Mouse (Mus musculus) neural tube, embryonic 10.5 days (tissue): Measurements from ENCODE around the gene Edf1.
A peak's percentile ranks its signal among the peaks of the same experiment; 100 is the strongest.

Experiments
- DNase-seq: peaks from one replicate; pipeline ENCODE4 v3.0.0-alpha.2; 2017; ENCODE audit warnings: low spot score; ENCODE audit errors: extremely low spot score

The Edf1 gene

GRCm38 (mm10) chr2:25581901-25582301 lies 24.3 kb downstream of the Edf1 start:
- no peak for DNase-seq

DNA sequence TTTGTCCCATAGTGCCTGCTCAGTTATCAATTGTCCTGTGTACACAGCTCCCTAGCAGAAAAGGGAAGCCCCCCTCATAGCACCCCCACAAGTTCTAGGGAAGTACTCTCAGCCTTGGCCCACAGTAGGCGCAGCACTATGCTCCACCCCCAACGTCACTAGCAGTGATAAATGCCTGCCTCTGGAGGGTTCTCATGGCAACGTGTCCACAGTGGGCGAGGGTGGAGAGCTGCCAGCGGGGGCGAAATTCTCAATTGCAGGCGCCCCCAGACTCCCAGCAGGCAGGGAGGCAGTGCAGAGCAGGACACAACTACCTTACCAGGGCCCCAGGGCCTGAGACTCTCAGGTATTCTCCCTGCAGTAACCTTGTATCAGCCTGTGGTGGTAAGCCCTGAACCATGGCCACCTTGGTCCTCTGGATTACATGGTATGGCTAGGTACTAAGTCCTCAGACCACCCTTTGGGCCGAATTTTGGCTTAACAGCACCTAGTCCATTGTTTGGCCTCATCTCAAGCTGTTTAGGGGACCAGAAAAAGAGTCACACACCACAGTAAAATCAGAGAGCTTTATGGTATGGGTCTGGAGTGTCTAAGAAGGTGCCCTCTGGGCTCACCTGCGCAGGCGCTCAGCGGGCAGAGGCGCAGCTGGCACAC lies 24.9 kb downstream of the Edf1 start:
- no peak for DNase-seq

GRCm38 (mm10) chr2:25583120-25583481 lies 25.5 kb downstream of the Edf1 start:
- DNase-seq: no peak

DNA sequence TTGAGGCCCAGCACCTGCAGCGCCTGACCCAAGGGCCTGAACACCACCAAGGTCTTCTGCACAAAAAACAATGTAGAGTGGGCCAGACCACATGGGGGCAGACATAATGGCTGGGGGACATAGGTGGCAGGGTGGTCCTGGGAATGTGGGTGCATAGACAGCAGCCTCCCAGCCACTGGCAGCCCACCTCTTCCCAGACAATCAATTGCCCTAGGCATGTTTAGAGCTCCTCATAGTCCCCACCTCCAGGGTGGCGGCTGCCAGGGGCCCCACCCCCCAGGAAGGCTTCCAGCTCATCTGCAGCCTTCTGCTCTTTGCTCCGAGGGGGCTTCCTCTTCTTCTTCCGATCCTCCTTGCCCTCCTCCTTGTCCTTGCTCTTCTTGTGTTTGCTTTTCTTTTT lies 25.9 kb downstream of the Edf1 start:
- no peak for DNase-seq

GRCm38 (mm10) chr2:25584152-25584551 lies 26.5 kb downstream of the Edf1 start:
- DNase-seq: no peak

GRCm38 (mm10) chr2:25584856-25585255 lies 27.2 kb downstream of the Edf1 start:
- no peak for DNase-seq

DNA sequence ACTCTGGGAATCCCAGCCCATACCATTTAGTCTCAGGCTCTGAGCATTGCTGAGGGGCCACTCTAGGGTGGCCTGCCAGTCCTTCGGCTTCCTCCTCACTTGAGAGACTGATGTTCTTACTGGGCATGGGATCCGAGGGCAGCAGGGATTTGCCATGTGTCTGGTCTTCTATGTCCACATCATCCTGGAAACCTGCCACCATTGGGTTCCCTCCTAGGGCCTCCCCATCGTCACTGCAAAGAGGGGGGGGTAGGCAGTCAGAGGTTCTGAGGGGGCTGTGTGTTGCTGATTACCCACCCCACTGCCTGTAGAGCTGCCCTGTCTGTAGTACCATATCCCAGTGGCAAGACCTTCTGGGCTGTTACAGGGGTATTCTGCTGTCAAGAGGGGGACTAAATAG lies 28.0 kb downstream of the Edf1 start:
- no peak for DNase-seq

DNA sequence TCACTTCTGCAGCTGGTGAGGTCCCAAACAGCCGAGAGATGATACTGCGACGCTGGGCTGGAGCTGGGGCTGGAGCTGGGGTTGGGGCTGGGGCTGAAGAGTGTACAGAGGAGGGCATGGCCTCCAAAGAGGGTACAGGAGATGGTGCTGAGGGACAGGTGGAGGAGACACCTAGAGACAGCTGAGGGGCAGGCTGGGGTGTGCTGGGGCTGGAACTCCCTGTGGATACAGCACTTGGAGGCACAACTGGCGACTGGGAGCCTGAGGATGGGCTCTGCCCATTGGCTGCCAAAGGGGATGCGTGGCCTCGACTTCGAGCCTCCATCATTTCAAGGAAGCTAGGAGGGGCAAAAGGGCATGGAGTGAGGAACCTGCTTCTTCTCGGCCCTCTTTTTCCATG lies 29.6 kb downstream of the Edf1 start:
- DNase-seq: no peak

DNA sequence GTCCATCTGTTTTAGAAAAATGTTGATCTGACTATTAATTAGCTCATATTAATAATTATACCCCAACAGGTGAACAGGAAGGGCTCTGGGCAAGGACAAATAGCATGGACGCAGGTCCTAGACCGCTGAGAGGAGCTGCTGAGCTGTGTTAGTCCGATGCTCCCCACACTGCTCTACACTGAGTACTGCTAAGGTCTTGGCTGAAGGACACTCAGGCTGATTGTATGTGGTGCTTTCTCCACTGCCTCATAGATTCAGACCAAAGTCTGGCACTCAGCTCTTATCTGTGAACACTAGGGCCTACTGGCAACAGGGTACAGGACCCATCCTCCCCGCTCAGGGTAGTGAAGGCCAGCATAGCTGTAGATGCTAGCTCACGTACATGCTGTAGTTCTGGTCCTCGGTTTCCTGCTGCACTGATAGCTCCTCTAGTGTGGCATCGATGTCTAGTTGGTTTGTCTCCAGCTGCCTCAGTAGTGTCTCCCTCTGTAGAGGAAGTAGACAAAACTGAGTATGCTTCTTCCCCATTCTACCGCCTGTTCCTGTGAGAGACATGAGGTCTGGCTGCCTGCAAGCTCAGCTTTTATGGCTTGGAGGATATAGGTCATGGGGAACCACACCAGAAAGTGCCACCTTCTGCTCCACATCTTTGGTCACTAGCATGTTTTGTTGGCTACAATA lies 30.7 kb downstream of the Edf1 start:
- DNase-seq: no peak

- no peak for DNase-seq
Observed at GRCm38 (mm10) chr2:25591863-25592262, 34.2 kb downstream of the Edf1 start.

DNA sequence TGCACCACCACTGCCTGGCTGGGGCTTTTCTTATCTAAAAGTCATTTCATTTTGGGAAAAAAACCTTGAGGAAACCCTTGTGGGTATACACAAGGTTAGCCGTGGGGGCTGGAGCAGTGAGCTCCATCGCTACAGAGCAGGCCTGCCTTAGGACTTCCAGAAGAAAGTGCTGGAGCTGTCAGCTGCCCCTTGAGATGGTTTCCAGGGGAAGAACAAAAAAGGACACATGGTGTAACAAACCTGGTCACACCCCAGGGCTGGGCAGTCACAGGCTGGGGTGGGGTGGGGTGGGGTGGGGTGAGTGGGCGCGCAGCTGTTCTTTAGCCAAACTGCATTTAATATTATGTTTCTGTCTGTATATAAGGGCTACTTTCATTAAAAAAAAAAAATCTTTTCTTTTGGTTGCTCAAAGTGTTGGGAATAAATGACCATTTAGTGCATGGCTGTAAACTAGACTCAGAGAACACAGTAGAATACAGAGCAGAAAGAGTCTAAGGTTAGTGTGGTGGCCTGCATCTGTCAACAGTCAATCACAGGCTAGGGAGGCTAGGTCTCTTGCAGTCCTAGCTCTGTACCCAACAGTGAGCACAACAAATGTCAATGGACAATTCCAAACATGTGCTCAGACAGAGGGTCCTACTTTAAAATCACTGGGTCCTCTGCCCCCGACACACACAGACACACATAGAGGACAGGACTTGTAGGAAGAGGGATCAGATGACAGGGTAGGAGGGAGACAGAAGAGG lies 39.3 kb downstream of the Edf1 start:
- DNase-seq: no peak

- no peak for DNase-seq
Observed at GRCm38 (mm10) chr2:25598749-25599148, 41.1 kb downstream of the Edf1 start.

- no peak for DNase-seq
Observed at GRCm38 (mm10) chr2:25600037-25600436, 42.4 kb downstream of the Edf1 start.

DNA sequence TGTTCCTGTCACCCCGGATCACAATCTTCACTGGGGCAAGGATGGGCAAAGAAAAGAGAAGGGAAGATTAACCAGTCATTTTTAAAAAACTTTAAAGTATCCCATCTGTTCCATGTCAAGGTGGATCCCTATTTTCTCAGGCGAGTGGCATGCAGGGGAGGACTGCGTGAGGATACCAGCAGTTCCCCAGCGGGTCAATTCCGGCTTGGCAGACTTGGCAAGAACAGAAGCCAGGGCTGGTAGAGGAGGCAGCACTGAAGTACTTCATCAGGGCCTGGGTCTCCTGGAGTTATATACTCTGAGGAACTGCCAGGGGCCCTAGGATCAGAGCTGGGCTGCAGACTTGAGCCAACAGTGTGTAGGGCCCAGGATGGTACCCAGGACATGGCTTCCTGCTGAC lies 44.9 kb downstream of the Edf1 start:
- DNase-seq: no peak

DNA sequence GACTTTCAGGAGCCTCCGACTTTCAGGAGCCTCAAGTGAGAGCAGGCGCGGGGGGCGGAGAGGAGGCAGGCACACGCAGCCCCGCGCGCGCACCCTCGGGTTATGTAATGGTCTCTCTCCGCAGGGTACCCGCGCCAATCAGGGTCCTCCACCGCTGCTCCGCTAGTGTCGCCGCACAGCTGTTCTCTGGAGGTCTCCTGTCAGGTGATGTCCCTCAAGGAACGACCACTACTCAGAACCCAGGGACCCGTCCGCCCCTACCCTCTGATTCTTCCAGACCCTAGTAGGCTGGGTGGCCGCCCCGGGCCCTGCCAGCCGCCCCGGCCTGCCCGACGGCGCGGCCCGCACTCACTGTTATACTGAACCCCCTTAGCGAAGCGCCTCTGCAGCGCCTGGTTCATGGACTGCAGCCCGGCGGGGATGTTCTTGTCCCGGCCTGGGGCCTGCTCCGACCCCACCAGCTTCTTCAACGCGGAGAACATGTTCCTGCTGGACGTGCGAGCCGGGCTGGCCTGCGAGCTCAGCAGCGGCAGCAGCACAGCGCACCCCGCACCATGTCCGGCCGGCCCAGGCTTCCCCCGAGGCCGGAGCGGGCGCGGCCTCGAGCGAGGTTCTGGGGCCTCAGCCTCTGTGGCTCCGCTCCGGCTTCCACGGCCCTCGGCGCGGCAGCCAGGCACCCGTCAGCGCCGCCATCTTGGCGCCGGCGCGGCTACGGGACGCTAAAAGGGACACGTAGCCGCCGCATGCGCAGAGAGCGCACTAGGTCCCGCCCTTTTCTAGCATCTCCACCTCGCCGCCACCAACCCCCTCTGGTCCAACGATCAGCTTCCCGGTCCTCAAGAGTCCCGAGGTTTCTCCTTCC lies 50.3 kb downstream of the Edf1 start, which contains the start of gene Rabl6:
Gene Rabl6, minus strand, starts transcription at position 761 of the 862 bp plus-strand sequence.
- DNase-seq: peak; percentile 89

DNA sequence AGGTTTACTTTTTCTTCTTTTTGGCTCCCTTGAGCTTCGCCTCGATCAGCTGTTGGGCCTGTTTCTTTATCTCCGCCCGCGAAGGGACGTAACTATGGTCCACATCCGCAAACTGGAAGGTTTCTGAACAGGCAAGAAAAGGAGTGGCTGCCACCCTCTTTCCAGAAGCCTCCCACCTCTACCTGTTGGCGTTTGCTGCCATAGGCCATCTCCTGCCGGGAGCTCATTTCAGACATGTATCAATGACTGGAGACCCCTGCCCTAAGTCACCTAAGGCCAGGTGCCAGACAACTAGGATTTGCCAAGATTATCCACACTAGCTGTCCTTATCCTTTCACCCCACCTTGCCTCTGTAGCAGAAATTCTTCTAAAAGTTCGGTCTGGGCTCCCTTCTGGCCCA lies 51.0 kb downstream of the Edf1 start:
- DNase-seq: no peak
